Mouse (Mus musculus) CD8-positive naive resting alpha-beta T cell, adult 2 months (primary cell): ENCODE data around the gene Pigg.

ENCODE experiments used
- DNase-seq, 2 experiments: peaks; one replicate each; pipeline ENCODE4 v3.0.0; 2022; ENCODE audit warnings: low read depth in 2 of 2, low spot score in 2 of 2

The Pigg gene

DNA sequence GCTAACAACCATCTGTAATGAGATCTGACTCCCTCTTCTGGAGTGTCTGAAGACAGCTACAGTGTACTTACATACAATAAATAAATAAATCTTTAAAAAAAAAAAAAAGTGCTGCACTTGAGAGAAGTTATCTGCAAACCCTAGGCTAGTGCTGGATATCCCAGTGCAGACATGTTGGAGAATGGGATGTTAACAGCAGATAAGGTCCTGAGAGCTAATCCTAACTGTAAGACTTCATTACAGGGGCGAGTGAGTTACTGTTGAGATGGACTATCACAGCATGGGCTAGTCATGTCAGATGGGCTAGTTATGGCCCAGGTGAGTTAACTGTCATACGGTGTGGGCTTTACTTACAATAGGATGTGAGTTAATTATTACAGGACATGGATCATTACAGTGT is 41.6 kb downstream of the Pigg start:
- no peak for DNase-seq

GRCm38 (mm10) chr5:108357862-108358261 is 45.5 kb downstream of the Pigg start:
- no peak for DNase-seq

DNA sequence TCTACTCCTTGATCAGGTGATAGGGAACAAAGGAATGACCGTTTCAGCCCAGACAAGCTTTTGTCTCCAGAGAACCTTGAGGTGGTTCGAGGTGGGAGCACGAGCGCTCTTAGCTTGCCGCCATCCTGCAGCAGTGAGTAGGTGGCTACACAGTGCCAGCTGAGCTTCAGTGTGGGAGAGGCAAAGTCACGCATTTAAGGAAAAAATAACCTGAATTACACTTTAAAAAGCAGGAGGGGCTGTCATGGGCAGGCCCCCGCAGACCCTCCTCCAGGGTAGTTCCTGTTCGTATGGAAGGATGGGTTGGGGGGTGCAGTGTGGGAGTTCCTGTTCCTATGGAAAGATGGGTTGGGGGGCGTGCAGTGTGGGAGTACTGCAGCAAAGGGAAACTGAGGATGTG is 47.1 kb downstream of the Pigg start:
- no peak for DNase-seq

- DNase-seq = no peak
Measured at GRCm38 (mm10) chr5:108360211-108360610, 47.8 kb downstream of the Pigg start.

- no peak for DNase-seq
Measured at GRCm38 (mm10) chr5:108362330-108362729, 49.9 kb downstream of the Pigg start.

DNA sequence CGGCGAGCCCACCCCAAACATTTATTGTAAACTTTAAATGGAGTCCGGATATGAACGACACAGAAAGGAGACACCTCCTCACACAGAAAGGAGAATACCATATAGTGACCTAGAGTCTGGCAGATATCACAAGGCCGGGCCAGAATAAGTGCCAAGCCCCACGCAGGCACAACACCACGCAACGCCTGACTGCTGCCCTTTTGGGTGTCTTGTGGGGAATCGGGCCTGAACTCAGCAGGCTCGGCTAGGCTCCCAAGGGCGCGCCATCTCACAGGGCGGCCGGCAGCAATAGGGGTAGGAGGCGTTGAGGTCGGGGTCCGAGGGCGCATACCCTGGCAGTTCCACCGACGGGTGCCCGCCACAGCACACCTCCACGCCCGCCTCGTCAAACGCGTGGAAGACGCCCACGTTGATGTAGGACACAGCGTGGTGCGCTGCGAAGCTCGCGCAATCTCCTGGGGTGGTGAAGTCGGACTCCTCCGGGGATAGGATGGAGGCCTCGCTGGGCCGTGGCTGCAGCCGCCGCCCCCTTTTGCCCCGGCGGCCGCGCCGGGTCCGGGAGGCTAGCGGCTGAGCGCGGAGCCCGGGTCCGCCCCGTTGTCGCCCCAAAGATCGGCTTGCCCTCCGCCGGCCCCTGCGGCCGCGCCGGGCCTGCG is 54.0 kb downstream of the Pigg start:
- DNase-seq = no peak

DNA sequence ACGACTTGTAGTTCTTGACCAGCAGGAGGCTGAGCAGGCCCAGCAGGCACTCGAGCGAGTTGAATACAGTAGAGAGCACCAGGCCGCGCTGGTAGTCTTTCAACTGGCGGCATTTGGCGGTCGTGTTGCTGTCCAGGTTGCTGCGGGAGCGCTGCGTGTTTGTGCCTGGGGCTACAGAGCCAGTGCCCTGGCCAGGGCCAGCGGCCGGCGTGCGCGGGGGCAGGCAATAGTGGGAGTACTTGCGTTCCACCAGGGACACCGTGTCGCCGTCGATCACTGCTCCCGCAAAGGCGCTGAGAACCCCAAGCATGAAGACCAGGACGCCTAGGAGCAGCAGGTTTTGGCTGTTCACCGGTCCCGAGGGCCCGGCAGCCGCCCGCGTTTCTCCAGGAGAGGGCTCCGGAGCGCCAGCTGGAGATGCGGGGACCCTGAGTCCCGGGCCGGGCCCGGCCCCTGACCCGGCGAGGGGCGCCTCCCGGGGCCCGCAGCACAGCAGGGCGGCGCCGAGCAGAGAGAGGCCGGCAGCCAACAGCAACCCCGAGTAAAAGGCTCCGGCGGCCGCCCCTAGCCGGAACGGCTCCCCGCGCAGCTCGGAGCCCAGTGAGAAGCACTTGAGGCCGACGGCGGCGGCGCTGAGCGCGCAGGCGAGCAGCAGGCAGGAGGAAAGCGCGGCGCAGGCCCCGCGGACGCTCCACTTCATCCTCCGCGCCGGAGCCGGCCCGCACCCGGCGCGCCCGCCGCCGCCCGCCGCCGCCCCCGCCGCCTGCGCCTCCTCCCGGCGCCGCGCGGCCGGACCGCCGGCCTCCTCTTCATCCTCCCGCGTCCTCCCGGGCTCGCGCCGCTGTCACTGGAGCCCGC is 54.8 kb downstream of the Pigg start:
- no peak for DNase-seq

GRCm38 (mm10) chr5:108367871-108368332 is 55.5 kb downstream of the Pigg start, which contains the start of gene Gm42517:
Gene Gm42517, minus strand, starts transcription at chr5:108367922.
- DNase-seq = no peak

DNA sequence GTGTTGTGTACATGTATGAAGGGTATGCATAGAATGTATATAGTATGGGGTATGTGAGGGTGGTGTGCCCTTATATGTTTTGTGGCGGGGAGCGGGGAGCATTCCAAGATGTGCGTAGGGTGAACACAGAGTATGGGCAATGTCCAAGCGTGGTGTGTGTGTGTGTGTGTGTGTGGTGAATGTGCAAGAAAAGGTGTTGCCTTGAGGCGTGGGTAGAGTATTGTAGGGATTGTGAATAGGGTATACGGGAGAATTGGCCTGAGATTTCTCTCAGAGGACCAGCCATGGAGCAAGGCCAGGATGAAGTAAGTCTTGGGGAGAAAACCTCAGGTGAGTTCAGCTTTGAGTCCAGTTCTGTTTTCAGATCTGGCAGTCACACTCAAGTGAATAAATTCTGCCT is 56.0 kb downstream of the Pigg start:
- no peak for DNase-seq

DNA sequence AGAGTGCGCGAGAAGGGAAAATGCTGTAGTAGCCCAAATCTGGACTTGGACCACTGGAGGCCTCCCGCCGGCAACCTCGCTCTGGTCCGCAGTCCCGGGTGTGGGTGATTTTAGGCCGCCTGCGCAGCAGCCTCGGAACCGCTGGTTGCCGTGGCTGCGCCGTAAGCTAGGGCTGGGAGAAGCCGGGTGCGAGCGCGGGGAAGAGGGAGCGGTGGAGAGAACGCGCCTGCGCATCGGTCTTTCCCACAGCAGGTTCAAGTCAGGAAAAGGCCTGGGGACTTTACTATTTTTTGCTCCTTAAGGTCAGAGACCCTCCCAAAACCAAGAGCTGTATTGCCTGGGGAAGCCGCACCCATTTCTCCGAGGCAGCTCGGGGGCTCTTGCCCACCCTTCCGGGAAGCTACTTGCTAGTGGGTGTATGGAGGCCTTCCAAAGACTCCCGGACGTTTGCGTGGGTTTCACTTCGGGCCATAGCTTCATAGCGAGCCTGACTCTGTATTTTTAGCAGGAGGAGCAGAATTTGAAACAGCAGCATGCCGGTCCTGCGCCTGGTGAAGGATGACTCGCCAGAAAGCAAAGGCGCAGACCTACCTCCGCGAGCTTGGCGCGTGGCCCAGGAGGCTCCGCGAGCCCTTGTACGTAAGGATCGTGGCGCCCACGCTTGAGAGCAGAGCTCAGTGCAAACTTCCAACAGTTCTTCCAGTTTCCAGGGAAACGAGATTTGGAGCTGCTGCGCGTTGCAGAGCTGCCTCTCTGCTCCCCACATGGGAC is 56.6 kb downstream of the Pigg start:
- no peak for DNase-seq

- DNase-seq = no peak
Measured at GRCm38 (mm10) chr5:108369964-108370363, 57.6 kb downstream of the Pigg start.

GRCm38 (mm10) chr5:108374079-108374478 is 61.7 kb downstream of the Pigg start:
- DNase-seq = no peak

GRCm38 (mm10) chr5:108376059-108376458 is 63.6 kb downstream of the Pigg start:
- DNase-seq = no peak

DNA sequence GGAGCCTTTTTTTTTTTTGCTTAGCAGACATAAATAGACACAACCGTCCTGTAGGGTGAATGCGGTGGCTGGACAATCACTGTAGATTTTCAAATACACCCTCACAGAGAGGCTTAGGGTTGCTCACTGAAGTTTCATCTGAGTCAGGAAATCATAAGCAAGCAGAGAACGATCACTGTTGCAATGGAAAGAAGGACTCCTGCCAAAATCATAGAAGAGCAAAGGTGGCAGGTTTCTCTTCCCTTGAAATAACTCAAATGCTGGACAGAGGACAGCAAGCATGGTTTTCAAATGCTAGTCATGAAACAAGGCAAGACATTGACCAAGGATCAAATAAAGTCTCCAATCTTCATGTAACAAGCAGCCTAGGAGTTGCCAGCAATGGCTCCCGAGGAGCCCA is 65.9 kb downstream of the Pigg start:
- no peak for DNase-seq

- DNase-seq = no peak
Measured at GRCm38 (mm10) chr5:108385632-108386031, 73.2 kb downstream of the Pigg start.

- DNase-seq = no peak
Measured at GRCm38 (mm10) chr5:108386449-108386848, 74.0 kb downstream of the Pigg start.

DNA sequence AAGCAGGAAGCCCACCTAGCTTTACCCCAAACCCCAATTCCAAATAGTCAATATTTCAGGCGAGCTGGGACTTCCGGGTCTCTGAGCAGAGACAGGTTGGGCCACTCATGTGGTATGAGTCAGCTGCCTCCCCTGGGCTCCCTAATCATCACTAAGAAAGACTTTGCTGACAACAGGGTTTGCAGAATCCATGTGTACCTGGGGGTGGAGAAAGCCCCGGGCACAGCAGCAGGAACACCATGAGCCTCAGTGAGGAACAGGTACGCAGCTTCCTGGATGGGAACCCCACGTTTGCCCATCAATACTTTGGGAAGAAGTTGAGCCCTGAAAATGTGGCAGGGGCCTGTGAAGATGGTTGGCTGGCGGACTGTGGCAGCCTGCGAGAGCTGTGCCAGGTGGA is 75.8 kb downstream of the Pigg start, which contains the start of gene Pde6b:
TSS of gene Pde6b (plus strand) at position 191 of the 400 bp plus-strand sequence.
- DNase-seq = no peak

GRCm38 (mm10) chr5:108389744-108390143 is 77.3 kb downstream of the Pigg start:
- DNase-seq = no peak
